Mouse (Mus musculus): ENCODE data around the gene Rnf103. TPM values are rescaled to one million over a fixed set of nuclear protein-coding genes. Genes with fewer than 3 reads are reported as not detected.

Rnf103 gene
- polyA plus RNA-seq, 1 experiment from 2014 or later = 18.9 TPM

DNA sequence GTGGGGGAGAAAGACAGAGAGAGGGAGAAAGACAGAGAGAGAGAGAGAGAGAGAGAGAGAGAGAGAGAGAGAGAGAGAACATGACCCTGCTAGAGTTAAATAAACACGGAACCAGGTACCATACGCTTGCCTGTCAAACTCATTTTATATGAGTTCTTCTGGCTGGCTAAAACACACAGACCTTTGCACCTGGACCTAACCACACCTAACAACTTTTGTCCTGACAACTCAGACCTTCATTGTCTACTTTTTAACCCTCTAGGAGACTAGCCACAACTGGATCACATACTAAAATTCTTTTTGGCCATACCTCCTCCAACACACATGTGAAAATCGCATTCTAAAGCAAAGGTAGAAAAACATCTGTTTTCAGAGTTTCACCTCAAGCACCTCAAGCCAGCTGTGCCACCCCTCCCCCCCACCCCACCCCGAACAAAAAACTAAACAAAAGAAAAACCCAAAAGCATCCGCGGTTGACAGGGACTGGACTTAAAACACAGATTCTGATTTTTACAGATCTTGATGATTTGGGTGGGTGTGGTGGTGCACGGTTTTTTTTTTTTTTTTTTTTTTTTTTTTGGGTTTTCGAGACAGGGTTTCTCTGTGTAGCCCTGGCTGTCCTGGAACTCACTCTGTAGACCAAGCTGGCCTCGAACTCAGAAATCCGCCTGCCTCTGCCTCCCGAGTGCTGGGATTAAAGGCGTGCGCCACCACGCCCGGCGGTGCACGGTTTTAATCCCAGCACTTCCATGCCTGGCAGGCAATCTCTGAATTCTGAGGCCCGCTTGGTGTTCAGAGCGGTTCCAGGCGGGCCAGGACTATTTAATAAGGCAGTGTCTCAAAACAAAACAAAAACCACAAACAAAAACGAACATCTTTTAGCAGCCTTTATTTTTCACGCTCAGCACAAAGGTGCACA is 679 bp upstream of the Rnf103 start:
- WGBS = 17% methylated on average over 21 of the region's 22 CpGs
- ATAC-seq (ENCODE audit: insufficient number of reproducible peaks, insufficient read depth, low FRiP score, low TSS enrichment, low read depth) = peak; percentile 18

DNA sequence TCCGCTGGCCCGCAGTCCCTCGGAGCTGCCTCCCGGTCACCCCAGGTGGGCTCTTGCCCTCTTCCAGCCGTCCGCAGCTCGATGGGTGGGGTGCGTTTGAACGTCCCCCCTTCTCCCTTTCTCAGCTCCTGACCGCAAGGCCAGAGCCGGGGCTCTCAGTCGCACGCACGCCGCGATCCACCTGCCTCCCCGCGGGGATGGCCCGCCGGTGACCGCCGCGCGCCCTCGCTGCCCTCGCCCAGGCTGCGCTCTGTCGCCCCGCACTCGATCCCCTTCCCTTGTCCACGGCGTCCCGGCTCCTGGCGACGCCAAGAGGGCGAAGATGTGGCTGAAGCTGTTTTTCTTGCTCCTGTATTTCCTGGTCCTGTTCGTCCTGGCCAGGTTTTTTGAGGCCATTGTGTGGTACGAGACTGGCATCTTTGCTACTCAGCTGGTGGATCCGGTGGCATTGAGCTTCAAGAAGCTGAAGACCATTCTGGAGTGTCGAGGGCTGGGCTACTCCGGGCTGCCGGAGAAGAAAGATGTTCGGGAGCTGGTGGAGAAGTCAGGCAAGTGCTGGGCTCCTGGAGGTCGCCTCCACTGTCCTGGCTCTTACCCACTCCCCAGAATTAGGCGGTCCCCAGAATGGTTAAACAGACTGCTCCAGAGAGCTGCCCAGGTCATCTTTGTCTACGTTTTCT is 787 bp downstream of the Rnf103 start:
- WGBS = under 1% methylated on average over 45 of the region's 46 CpGs
- Histone ChIP-seq H3K4me2 (peak overlapping the region; percentile 78), H3K4me3 (replicated peaks) (peak overlapping the region; percentile 80), H3K27me3 (no peaks in the 10 kb centered on the region), H3K4me1 (replicated peaks) (peaks cover 22% of the 10 kb centered on the region), H3K27ac (peak overlapping the region; percentile 98), H3K36me3 (peaks cover 15% of the 10 kb centered on the region; the same call in 1 of the 2 replicates), H3K9me3 (no peaks in the 10 kb centered on the region), H3K9ac (replicated peaks) (peak overlapping the region; percentile 95)
- ATAC-seq (ENCODE audit: insufficient number of reproducible peaks, insufficient read depth, low FRiP score, low TSS enrichment, low read depth) = peak; percentile 1; the same call in 1 of the 2 replicates

More for the DNA sequence above, 679 bp upstream of the Rnf103 start:
- Histone ChIP-seq H3K4me3 (replicated peaks) (peak overlapping the region; percentile 80), H3K27ac (peak overlapping the region; percentile 98), H3K36me3 (peaks cover under 1% of the 10 kb centered on the region; the same call in 1 of the 2 replicates), H3K4me1 (replicated peaks) (peaks cover 22% of the 10 kb centered on the region), H3K9ac (replicated peaks) (peak overlapping the region; percentile 95; the same call in 1 of the 2 replicates), H3K4me2 (peak overlapping the region; percentile 78), H3K27me3 (no peaks in the 10 kb centered on the region), H3K9me3 (no peaks in the 10 kb centered on the region)

DNA sequence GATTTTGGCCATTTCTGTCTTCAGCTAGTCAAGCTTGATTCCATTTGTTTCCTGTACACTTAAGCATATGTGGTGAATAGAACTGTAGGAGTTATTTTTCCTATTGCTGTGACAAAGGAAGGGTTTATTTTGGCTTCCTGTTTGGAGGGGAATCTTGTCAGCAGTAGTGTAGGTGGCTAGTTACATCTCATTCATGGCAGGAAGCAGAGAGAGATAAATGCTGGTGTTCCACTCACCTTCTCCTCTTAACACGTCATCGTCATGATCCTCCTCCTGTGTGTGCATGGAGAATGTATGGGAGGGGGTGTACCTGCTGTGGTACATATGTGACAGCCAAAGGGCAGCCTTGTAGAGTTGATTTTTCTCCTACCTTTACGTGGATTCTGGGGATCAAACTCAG is 6.9 kb downstream of the Rnf103 start:
- H3K27me3 ChIP-seq = no peaks in the 10 kb centered on the region
- H3K27ac ChIP-seq = no peak overlapping the region
- peaks cover 32% of the 10 kb centered on the region for H3K36me3 ChIP-seq
- H3K9ac ChIP-seq (replicated peaks) = no peak overlapping the region
- H3K9me3 ChIP-seq = no peaks in the 10 kb centered on the region
- H3K4me1 ChIP-seq (replicated peaks) = peaks cover 8% of the 10 kb centered on the region
- H3K4me3 ChIP-seq (replicated peaks) = no peak overlapping the region
- no peak overlapping the region for H3K4me2 ChIP-seq
- no peak for ATAC-seq (ENCODE audit: insufficient number of reproducible peaks, insufficient read depth, low FRiP score, low TSS enrichment, low read depth)
- 87% methylated on average over 3 of the region's 3 CpGs for WGBS

DNA sequence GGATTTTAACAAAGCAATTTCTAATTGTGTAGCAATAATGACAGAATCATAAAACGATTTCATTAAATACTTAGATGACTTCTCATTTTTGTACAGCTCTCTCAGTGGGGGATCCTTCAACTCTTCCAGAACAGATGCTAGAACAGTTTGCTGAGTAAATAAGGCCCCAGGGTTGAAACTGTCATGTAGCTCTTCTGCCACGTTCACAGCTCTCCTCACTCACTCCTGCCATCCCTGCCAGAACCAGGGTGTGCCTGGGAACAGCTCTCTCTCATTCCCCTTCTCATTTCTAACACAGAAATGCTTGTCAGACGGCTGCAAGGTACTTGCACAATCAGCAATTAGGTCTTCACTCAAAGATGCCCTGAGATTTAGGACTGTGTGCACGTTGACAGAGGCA is 9.3 kb downstream of the Rnf103 start:
- Histone ChIP-seq H3K4me1 (replicated peaks) (no peaks in the 10 kb centered on the region), H3K27me3 (no peaks in the 10 kb centered on the region), H3K4me3 (replicated peaks) (no peak overlapping the region), H3K27ac (no peak overlapping the region), H3K9ac (replicated peaks) (no peak overlapping the region), H3K4me2 (no peak overlapping the region), H3K9me3 (no peaks in the 10 kb centered on the region), H3K36me3 (peaks cover 44% of the 10 kb centered on the region)
- ATAC-seq (ENCODE audit: insufficient number of reproducible peaks, insufficient read depth, low FRiP score, low TSS enrichment, low read depth) = no peak
- WGBS = 58% methylated on average over 4 of the region's 4 CpGs

DNA sequence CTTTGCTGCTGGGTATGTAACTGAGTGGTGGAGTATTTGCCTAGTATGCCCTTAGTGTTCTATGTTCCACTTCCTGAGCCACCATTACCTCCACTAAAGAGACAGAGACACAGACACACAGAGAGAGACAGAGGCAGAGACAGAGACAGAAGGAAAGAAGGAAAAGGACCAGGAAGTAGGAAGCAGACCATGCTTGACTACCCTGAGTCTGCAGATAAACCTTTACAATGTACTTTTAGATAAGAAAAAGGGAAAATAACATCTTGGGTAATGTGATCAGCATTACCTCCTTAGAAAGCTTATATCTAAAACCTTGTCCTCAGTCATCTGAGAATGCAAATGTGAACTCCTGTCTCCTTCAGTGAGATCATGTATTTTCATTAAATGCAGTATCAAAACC is 10.0 kb downstream of the Rnf103 start:
- H3K4me1 ChIP-seq (replicated peaks) = no peaks in the 10 kb centered on the region
- ATAC-seq (ENCODE audit: insufficient number of reproducible peaks, insufficient read depth, low FRiP score, low TSS enrichment, low read depth) = no peak
- no peak overlapping the region for H3K9ac ChIP-seq (replicated peaks)
- H3K4me2 ChIP-seq = no peak overlapping the region
- no peak overlapping the region for H3K27ac ChIP-seq
- H3K36me3 ChIP-seq = peaks cover 44% of the 10 kb centered on the region
- no peak overlapping the region for H3K4me3 ChIP-seq (replicated peaks)
- H3K27me3 ChIP-seq = no peaks in the 10 kb centered on the region
- H3K9me3 ChIP-seq = no peaks in the 10 kb centered on the region

DNA sequence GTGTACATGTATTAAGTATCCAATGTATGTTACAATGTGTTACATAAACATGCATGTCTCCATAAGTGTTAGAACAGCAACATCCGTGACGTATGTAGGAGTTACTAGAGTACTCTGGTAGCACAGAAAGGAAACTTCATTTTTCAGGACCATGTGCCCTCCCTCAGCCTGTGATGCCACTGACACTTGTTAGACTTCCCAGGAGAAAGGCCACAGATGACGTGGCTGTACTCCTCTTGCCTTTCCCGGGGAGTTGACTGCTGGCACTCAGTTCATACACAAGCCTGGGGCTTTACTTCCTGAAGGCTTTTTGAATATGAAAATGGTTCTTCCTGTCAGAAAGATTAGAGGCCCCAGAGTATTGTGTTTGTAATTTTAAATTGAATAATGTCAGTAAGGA is 10.4 kb downstream of the Rnf103 start:
- no peak overlapping the region for H3K27ac ChIP-seq
- 89% methylated on average over 4 of the region's 4 CpGs for WGBS
- ATAC-seq (ENCODE audit: insufficient number of reproducible peaks, insufficient read depth, low FRiP score, low TSS enrichment, low read depth) = no peak
- no peaks in the 10 kb centered on the region for H3K27me3 ChIP-seq
- H3K4me3 ChIP-seq (replicated peaks) = no peak overlapping the region
- no peaks in the 10 kb centered on the region for H3K4me1 ChIP-seq (replicated peaks)
- no peaks in the 10 kb centered on the region for H3K9me3 ChIP-seq
- H3K4me2 ChIP-seq = no peak overlapping the region
- peaks cover 44% of the 10 kb centered on the region for H3K36me3 ChIP-seq
- H3K9ac ChIP-seq (replicated peaks) = no peak overlapping the region

DNA sequence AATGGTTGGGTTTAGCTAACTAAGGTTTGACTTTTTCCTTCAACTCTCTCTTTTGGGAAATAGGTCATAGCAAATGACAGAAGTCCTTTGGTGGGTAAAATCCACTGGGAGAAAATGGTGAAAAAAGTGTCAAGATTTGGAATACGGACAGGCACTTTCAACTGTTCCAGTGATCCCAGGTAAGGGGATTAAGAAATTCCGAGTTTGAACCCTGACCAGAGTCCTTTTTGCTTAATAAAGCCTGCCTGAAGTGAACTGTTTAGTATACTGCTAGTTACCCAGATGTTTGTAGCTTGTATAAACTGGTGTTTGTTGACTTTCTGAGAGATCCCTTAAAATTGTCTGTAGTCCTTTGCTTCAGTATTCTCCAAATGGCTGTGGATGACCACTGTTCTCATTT is 12.0 kb downstream of the Rnf103 start:
- H3K27ac ChIP-seq = no peak overlapping the region
- WGBS = 86% methylated on average over 2 of the region's 2 CpGs
- H3K4me1 ChIP-seq (replicated peaks) = no peaks in the 10 kb centered on the region
- H3K9me3 ChIP-seq = no peaks in the 10 kb centered on the region
- H3K9ac ChIP-seq (replicated peaks) = no peak overlapping the region
- no peak for ATAC-seq (ENCODE audit: insufficient number of reproducible peaks, insufficient read depth, low FRiP score, low TSS enrichment, low read depth)
- H3K4me2 ChIP-seq = no peak overlapping the region
- H3K4me3 ChIP-seq (replicated peaks) = no peak overlapping the region
- peaks cover 49% of the 10 kb centered on the region for H3K36me3 ChIP-seq
- H3K27me3 ChIP-seq = no peaks in the 10 kb centered on the region

DNA sequence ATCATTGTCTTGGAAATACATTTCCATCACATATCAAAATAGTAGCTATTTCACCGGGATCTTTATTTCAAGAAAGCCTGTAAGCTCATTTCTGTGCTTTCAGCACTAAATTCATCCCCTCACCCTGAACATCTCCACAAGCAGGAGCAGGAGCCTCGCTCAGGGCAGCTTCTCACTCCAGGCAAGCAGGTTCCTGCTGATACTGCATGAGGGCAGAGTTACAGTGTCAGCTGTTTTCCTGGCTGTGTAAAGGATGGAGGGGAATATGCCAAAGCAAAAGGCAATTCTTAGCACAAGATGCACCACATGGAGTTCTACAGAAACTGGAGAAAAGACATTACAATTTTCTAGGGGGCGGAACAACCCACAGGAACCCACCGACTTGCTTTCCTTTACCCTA is 25.8 kb downstream of the Rnf103 start:
- no peak overlapping the region for H3K9ac ChIP-seq (replicated peaks)
- H3K27me3 ChIP-seq = no peaks in the 10 kb centered on the region
- H3K36me3 ChIP-seq = peaks cover 3% of the 10 kb centered on the region; the same call in 1 of the 2 replicates
- no peak overlapping the region for H3K4me2 ChIP-seq
- H3K4me1 ChIP-seq (replicated peaks) = no peaks in the 10 kb centered on the region
- no peak overlapping the region for H3K27ac ChIP-seq
- WGBS = 87% methylated on average over 4 of the region's 4 CpGs
- no peak for ATAC-seq (ENCODE audit: insufficient number of reproducible peaks, insufficient read depth, low FRiP score, low TSS enrichment, low read depth)
- H3K9me3 ChIP-seq = no peaks in the 10 kb centered on the region
- H3K4me3 ChIP-seq (replicated peaks) = no peak overlapping the region

DNA sequence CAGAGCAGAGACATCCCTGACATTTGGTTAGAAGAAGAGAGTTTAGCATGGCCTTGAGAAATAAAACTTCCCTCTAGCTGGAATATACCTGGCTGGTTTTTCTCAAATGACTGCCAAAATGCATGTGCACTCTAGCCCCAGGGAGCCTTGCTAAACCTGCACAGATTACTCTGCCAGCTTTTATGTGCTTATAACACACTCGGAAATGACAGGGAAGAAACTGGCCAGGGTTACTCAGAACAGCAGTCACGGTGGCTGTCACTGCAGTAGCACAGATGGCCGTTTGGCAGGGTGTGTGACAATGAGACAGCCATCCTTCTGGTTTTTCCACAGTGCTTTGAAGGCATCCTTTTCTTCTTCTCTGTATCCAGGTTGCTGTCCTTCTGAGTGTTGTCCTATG is 31.9 kb downstream of the Rnf103 start:
- H3K4me2 ChIP-seq = no peak overlapping the region
- no peak for ATAC-seq (ENCODE audit: insufficient number of reproducible peaks, insufficient read depth, low FRiP score, low TSS enrichment, low read depth)
- WGBS = 20% methylated on average over 3 of the region's 3 CpGs
- no peaks in the 10 kb centered on the region for H3K4me1 ChIP-seq (replicated peaks)
- H3K9me3 ChIP-seq = no peaks in the 10 kb centered on the region
- H3K9ac ChIP-seq (replicated peaks) = no peak overlapping the region
- no peak overlapping the region for H3K27ac ChIP-seq
- no peaks in the 10 kb centered on the region for H3K36me3 ChIP-seq
- no peaks in the 10 kb centered on the region for H3K27me3 ChIP-seq
- no peak overlapping the region for H3K4me3 ChIP-seq (replicated peaks)

DNA sequence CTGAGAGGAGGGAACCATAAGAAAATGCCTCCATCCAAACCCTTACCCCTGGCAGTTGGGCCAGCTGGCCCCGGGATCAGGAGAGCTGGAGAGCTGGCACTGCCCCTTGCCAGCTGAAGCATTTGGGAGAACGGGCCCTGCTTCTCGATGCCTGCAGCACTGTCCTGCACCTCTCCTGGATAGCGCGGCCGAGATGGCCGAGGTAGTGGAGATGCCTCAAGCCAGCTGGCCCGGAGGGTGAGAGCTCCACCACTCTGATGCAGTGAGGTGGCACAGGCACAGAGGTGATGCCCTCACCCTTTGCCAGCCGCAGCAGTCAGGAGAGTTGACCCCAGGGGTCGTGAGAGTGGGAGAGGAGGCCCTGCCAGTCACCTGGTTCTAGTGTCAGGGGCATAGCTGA is 33.4 kb downstream of the Rnf103 start:
- 86% methylated on average over 10 of the region's 10 CpGs for WGBS
- no peak overlapping the region for H3K4me2 ChIP-seq
- H3K36me3 ChIP-seq = no peaks in the 10 kb centered on the region
- no peak overlapping the region for H3K27ac ChIP-seq
- no peak for ATAC-seq (ENCODE audit: insufficient number of reproducible peaks, insufficient read depth, low FRiP score, low TSS enrichment, low read depth)
- no peaks in the 10 kb centered on the region for H3K4me1 ChIP-seq (replicated peaks)
- no peak overlapping the region for H3K4me3 ChIP-seq (replicated peaks)
- no peak overlapping the region for H3K9ac ChIP-seq (replicated peaks)
- no peaks in the 10 kb centered on the region for H3K9me3 ChIP-seq
- H3K27me3 ChIP-seq = no peaks in the 10 kb centered on the region

DNA sequence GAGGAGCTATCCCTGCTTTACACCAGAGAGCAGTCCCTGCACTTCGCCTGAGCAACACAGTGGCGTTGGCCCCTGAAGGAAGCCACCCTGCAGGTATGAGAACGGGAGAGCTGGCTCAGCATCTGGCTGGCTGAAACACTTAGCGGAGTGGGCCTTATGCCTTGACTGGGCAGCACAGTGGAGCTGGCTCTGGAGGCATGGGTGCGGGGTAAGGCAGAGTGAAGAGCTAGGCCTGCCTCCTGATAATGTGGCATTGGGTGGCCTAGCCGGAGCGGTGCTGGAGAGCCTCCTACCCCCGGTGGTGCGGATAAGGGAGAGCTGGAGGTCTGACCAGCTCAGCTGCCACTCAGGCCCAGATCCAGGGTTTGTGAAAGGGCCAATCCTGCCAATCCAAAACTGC is 34.1 kb downstream of the Rnf103 start:
- WGBS = 88% methylated on average over 9 of the region's 9 CpGs
- H3K27ac ChIP-seq = no peak overlapping the region
- H3K27me3 ChIP-seq = no peaks in the 10 kb centered on the region
- no peak overlapping the region for H3K4me3 ChIP-seq (replicated peaks)
- ATAC-seq (ENCODE audit: insufficient number of reproducible peaks, insufficient read depth, low FRiP score, low TSS enrichment, low read depth) = no peak
- no peak overlapping the region for H3K9ac ChIP-seq (replicated peaks)
- no peaks in the 10 kb centered on the region for H3K4me1 ChIP-seq (replicated peaks)
- no peaks in the 10 kb centered on the region for H3K36me3 ChIP-seq
- no peak overlapping the region for H3K4me2 ChIP-seq
- H3K9me3 ChIP-seq = no peaks in the 10 kb centered on the region
